Mouse (Mus musculus) ZHBTc4 (cell line): ENCODE data around the gene Ttbk1.

Source experiments
- DNase-seq: peaks from one replicate; pipeline ENCODE4 v3.0.0-alpha.2; 2011; ENCODE audit warnings: low read depth, low spot score

Ttbk1 gene

GRCm38 (mm10) chr17:46477286-46477685, 10.2 kb downstream of the Ttbk1 start:
- DNase-seq = no peak

DNA sequence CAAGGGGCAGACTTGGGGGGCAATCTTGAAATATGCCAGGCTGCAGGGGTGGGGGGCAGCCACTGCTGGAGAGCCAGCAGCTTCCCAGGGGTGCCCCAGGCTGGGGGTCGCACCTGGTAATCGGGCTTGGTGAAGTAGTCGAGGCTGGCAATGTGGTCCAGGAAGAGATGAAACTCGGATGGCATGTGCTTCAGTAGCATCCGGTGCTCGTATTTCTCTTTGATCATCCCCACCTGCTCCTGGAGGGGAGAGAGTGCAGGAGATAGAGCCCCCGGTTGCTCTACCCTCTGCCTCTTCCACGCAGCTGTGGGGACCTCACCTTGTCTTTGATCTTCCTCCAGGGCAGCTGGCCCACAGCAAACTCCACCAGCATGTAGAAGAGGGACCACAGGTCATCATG, 10.9 kb downstream of the Ttbk1 start:
- DNase-seq = no peak

- no peak for DNase-seq
Observed at GRCm38 (mm10) chr17:46467830-46468229, 19.6 kb downstream of the Ttbk1 start.

DNA sequence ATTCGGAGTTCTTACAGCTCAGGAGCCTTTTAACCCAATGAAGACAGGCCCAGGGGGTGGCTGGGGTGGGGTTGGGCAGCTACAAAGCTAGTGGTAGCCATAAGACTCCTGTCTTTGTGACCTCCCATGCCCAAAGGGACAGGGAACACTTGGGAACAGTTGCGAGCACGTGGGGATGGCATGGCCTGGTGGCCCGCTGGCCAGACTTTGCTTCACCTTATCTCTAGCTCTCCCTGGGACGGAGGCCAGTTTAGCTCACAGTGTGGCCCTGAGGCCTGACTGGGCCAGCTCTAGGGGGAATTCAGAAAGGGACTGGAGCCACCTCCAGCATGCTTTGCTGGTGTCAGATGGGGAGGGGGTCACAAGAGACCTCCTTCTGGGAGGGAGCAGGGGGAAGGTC, 25.2 kb downstream of the Ttbk1 start:
- DNase-seq = no peak

DNA sequence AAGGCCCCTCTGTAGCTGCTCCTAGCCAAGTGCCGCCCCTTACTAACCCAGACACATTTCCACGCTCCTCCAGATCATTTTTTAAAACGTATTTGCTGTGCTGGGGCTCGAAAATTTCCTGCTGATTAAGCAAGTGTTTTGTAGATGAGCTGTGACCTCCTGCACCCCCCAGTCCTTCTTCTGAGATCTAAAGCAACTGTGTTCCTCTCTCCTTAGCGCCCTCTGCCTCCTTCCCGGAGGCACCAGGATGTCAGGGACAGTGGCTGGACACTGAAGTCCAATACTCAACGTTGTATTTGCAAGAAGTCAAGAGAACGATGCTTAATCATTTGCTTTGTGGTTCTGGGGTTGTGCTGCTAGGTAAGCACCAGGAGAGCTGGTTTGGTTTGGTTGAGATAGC, 26.1 kb downstream of the Ttbk1 start:
- DNase-seq = no peak

DNA sequence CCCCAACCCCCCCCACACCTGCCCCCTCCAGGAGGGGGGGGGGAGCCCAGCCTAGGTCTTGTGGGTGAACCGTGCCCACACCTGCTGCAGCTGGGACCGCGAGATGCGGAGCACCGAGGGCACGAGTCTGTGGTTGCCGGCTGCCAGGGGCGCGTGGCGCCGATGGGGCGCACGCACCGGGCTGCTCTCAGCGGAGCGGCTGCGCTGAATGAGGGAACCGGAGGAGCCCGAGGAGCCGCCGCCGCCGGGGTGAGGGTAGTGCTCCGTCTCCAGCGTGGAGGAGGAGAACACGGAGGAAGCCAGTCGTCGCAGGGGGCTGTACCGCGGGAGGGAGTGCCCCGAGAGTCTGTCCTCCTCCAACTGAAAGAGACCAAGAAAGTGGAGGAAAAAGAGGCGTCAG, 26.8 kb downstream of the Ttbk1 start:
- DNase-seq = no peak

DNA sequence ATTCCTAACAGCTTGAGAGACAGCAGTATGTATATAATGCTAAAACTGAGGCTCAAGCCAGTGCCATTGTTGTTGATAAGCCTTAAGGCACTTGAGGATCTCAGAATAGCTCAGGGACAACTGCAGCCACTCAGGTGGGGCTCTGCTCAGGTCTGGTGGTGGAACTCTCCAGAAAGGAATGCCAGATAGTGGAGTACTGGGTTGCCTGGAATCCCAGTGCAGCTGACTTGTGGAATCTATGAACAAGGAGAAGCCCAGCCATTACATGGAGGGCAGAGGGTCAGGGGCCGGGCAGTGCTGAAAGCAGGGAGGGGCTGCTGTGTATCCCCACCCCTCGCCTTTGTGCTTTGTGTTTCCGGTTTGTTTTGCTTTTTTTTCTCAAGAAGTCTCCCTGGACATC, 29.0 kb downstream of the Ttbk1 start:
- DNase-seq = peak; percentile 67

GRCm38 (mm10) chr17:46457791-46458190, 29.7 kb downstream of the Ttbk1 start:
- peak; percentile 88 for DNase-seq

GRCm38 (mm10) chr17:46455110-46455691, 32.3 kb downstream of the Ttbk1 start:
- peak; percentile 53 for DNase-seq

GRCm38 (mm10) chr17:46454539-46454938, 32.9 kb downstream of the Ttbk1 start:
- no peak for DNase-seq

GRCm38 (mm10) chr17:46453970-46454411, 33.5 kb downstream of the Ttbk1 start:
- DNase-seq = no peak

DNA sequence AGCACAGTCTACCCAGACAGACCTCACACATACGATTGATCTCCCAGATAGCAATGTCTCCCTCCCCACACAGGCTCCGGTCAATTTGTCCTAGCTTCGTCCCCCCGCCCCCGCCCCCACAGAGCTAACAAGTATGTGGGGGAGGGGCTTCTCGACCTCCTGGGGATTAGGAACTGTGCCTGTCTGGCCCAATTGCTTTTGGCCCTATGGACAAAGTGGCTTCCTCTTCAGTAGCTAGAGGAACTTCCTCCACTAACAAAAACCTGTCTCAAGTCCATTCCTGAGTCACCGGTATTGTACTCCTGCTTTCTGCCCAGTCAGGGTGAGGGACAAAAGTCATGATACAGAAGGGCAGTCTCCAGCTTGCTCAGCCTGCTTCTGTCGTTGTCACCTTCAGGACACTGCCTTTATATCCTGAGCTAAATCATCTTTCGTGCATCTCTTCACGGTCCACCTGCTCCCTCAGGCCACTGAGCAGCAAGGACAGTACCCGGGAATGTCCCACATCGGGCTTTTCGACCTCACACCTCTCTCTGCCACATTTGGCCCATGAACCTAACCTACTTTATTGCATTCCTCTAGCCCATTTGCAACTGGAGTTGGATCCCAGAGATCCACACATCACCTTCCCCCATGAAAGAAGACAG, 34.0 kb downstream of the Ttbk1 start:
- DNase-seq = no peak

- no peak for DNase-seq
Observed at GRCm38 (mm10) chr17:46452683-46453082, 34.8 kb downstream of the Ttbk1 start.

DNA sequence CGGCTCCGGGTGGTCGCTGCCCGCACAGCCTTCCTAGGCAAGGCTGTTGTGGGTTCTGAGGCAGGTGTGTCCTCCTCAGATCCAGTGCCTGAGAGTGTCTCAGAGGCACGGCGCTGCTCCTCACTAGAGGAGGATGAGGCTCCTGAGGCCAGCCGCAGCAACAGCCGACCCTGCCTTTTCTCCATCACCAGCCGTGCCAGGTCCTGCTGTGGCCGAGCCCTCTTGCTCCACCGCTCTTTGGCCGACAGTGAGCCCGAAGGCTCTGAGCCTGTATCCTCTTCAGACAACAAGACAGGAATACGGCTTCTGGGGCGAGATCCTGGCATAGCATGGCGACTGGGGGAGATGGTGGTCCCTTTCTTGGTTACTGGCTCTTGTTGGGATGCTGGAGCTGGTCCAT, 41.2 kb downstream of the Ttbk1 start:
- no peak for DNase-seq

GRCm38 (mm10) chr17:46444839-46445579, 42.5 kb downstream of the Ttbk1 start:
- no peak for DNase-seq

- no peak for DNase-seq
Observed at GRCm38 (mm10) chr17:46439176-46439575, 48.3 kb downstream of the Ttbk1 start.

DNA sequence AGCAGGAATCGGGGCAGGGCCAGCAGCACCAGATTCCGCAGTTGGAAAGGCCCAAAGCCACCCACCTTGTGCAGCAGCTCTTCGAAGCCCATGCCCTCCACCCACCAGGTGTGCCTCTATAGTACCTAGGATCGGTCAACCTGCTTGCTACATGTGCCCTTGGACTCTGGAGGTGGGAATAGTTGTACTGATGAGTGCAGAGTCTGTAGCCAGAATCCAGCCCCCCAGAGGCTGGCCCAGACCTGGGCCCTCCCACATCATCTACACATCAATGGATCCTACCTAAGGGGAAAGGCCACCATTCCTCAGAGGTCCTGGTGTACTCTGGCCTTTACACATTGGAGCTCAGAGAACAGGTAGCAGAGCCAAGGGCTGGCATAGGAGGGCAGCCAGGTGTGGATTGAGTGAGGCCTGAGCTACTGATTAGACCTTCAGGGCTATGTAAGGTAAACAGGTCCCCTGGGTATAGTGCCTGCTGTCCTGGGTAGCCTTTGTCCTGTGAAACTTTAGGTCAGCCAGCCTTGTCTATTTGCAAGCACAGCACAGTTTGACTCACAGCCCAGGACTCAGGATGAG, 49.1 kb downstream of the Ttbk1 start, which contains the start of gene Slc22a7:
Slc22a7 (minus strand) TSS at position 160 of the 576 bp plus-strand sequence.
- DNase-seq = peak; percentile 52

- peak; percentile 47 for DNase-seq
Observed at GRCm38 (mm10) chr17:46436672-46437366, 50.7 kb downstream of the Ttbk1 start.

DNA sequence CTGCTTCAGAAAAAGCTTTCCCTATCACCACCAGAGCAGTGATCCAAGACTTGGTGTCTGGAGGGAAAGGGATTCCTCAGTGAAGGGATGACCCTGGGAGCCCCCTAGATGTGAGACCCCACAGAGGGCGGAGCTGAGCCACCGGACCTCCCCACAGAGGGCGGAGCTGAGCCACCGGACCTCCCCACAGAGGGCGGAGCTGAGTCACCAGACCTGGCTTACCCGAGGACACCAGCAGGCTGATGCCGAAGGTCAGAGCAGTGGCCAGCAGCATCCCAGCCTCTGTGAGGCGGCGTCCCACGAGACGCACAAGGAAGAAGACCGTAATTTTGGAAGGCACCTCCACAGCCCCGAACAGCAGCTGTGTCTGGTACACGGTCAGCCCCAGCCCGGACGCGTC, 53.8 kb downstream of the Ttbk1 start:
- peak; percentile 71 for DNase-seq

DNA sequence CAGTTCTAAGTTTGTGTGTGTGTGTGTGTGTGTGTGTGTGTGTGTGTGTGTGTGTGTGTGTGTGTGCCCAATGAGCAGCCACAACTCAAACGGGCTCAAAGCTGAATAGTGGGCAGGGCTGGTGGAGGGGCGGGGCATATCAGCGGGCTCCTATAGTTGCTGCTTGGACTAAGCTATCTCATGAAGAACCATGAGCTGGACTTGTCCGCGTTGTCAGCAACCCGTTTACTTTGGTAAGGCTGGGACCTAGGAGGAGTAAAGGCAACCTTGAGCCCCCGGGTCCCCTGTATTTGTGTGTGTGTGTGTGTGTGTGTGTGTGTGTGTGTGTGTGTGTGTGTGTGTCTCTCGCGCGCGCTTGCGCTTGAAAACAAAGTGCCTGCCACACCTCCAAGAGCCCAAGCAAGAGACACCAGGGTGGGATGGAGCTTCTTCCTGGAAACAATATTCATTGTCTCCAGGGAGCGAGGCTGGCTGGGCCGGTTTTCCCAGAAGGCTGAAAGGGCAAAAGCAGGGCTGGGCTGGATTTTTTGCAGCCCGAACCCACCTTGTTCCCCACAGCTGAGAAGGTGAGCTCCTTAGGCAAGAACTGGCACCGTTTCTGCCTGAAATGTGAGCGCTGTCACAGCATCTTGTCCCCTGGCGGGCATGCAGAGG, 58.6 kb downstream of the Ttbk1 start, which contains the start of gene Crip3:
Crip3 (plus strand) TSS at position 166 of the 654 bp plus-strand sequence.
- DNase-seq = peak; percentile 64

- DNase-seq = no peak
Observed at GRCm38 (mm10) chr17:46426496-46426895, 61.0 kb downstream of the Ttbk1 start.
